Mouse (Mus musculus): ENCODE data around the gene Carmil1. TPM values are rescaled to one million over a fixed set of nuclear protein-coding genes. Genes with fewer than 3 reads are reported as not detected.
A peak's percentile ranks its signal among the peaks of the same experiment; 100 is the strongest.

Carmil1 gene
- polyA plus RNA-seq, 1 experiment from 2014 or later: 50.7 TPM

DNA sequence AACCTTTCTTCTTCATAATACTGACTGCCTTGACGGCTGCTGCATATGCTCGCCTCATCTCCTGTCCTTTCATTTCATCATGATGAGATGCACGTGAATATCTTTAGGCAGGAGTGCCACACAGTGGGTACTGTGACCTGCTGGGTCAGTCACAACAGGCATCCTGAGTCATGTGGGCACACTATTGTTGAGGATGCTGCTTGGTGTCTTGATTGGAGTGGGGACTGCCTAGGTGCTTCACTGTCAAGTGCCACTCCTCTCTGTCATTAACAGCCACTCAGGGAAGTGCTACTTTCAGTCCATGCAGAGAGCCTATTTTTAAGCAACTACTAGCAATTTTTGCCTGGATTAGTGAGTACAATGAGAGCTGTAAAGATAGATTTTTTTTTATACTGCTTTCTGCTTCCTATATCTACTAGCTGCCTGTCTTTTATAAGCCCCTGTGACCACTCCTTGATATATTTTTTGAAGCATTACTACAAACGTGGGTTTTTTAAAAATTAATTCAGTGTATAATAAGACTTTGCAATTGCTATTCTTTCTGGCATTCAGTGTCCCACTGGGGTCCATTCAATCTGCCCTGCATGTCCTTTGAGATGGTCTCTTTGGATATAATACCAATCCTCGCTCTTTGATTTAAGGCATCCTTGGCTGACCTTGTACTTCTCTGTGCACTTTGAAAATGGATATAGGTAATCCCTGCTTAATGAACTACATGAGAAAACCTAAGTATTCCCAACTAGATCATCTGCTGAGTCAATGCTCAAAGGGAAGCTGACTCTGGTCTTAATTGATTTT, 225.3 kb downstream of the Carmil1 start:
- DNase-seq (no peak), ATAC-seq (ENCODE audit: insufficient read depth) (no peak)
- WGBS: 78% methylated on average over 5 of the region's 5 CpGs
- Histone ChIP-seq H3K9ac (no peak overlapping the region), H3K27ac (ENCODE audit: low read depth) (no peak overlapping the region), H3K27me3 (ENCODE audit: insufficient read depth, low read length) (no peaks in the 10 kb centered on the region), H3K9me3 (ENCODE audit: low read depth, low read length) (no peaks in the 10 kb centered on the region), H3K36me3 (ENCODE audit: insufficient read depth) (no peaks in the 10 kb centered on the region), H3K4me2 (no peak overlapping the region), H3K4me1 (ENCODE audit: insufficient read depth) (no peaks in the 10 kb centered on the region), H3K4me3 (ENCODE audit: low read depth, low read length) (no peak overlapping the region)
- TF ChIP-seq CTCF (IDR thresholded peaks at IDR 0.05; ENCODE audit: low read depth): no peak

- 58% methylated on average over 2 of the region's 2 CpGs for WGBS
- Histone ChIP-seq H3K36me3 (ENCODE audit: insufficient read depth) (no peaks in the 10 kb centered on the region), H3K4me1 (ENCODE audit: insufficient read depth) (no peaks in the 10 kb centered on the region), H3K9ac (no peak overlapping the region), H3K27me3 (ENCODE audit: insufficient read depth, low read length) (no peaks in the 10 kb centered on the region), H3K4me3 (ENCODE audit: low read depth, low read length) (no peak overlapping the region), H3K27ac (ENCODE audit: low read depth) (no peak overlapping the region), H3K9me3 (ENCODE audit: low read depth, low read length) (no peaks in the 10 kb centered on the region), H3K4me2 (no peak overlapping the region)
- TF ChIP-seq CTCF (IDR thresholded peaks at IDR 0.05; ENCODE audit: low read depth): no peak
- no peak for ATAC-seq (ENCODE audit: insufficient read depth)
- no peak for DNase-seq
These were observed 229.1 kb downstream of the Carmil1 start for GRCm38 (mm10) chr13:24051496-24051895.

GRCm38 (mm10) chr13:24050330-24050729, 230.3 kb downstream of the Carmil1 start:
- TF ChIP-seq CTCF (IDR thresholded peaks at IDR 0.05; ENCODE audit: low read depth): no peak
- Histone ChIP-seq H3K27me3 (ENCODE audit: insufficient read depth, low read length) (no peaks in the 10 kb centered on the region), H3K9me3 (ENCODE audit: low read depth, low read length) (no peaks in the 10 kb centered on the region), H3K9ac (no peak overlapping the region), H3K4me1 (ENCODE audit: insufficient read depth) (no peaks in the 10 kb centered on the region), H3K4me2 (no peak overlapping the region), H3K36me3 (ENCODE audit: insufficient read depth) (no peaks in the 10 kb centered on the region), H3K4me3 (ENCODE audit: low read depth, low read length) (no peak overlapping the region), H3K27ac (ENCODE audit: low read depth) (no peak overlapping the region)
- no peak for DNase-seq
- WGBS: 58% methylated on average over 5 of the region's 5 CpGs
- ATAC-seq (ENCODE audit: insufficient read depth): no peak

GRCm38 (mm10) chr13:24049267-24050034, 231.1 kb downstream of the Carmil1 start:
- ATAC-seq (ENCODE audit: insufficient read depth) (no peak), DNase-seq (peak; percentile 11)
- H3K27ac ChIP-seq (ENCODE audit: low read depth): no peak overlapping the region
- no peaks in the 10 kb centered on the region for H3K9me3 ChIP-seq (ENCODE audit: low read depth, low read length)
- TF ChIP-seq CTCF (IDR thresholded peaks at IDR 0.05; ENCODE audit: low read depth): no peak
- no peak overlapping the region for H3K4me3 ChIP-seq (ENCODE audit: low read depth, low read length)
- H3K4me1 ChIP-seq (ENCODE audit: insufficient read depth): no peaks in the 10 kb centered on the region
- H3K27me3 ChIP-seq (ENCODE audit: insufficient read depth, low read length): no peaks in the 10 kb centered on the region
- 70% methylated on average over 9 of the region's 9 CpGs for WGBS
- no peak overlapping the region for H3K9ac ChIP-seq
- no peaks in the 10 kb centered on the region for H3K36me3 ChIP-seq (ENCODE audit: insufficient read depth)
- no peak overlapping the region for H3K4me2 ChIP-seq

GRCm38 (mm10) chr13:24048611-24049010, 232.0 kb downstream of the Carmil1 start:
- Histone ChIP-seq H3K9me3 (ENCODE audit: low read depth, low read length) (no peaks in the 10 kb centered on the region), H3K4me2 (no peak overlapping the region), H3K4me1 (ENCODE audit: insufficient read depth) (no peaks in the 10 kb centered on the region), H3K36me3 (ENCODE audit: insufficient read depth) (0 out of 2 replicates have a peak, but pooled peaks cover 5% of the 10 kb centered on the region), H3K27me3 (ENCODE audit: insufficient read depth, low read length) (no peaks in the 10 kb centered on the region), H3K4me3 (ENCODE audit: low read depth, low read length) (no peak overlapping the region), H3K9ac (no peak overlapping the region), H3K27ac (ENCODE audit: low read depth) (no peak overlapping the region)
- DNase-seq (no peak), ATAC-seq (ENCODE audit: insufficient read depth) (no peak)
- no peak for TF ChIP-seq CTCF (IDR thresholded peaks at IDR 0.05; ENCODE audit: low read depth)
- WGBS: 87% methylated on average over 6 of the region's 6 CpGs

DNA sequence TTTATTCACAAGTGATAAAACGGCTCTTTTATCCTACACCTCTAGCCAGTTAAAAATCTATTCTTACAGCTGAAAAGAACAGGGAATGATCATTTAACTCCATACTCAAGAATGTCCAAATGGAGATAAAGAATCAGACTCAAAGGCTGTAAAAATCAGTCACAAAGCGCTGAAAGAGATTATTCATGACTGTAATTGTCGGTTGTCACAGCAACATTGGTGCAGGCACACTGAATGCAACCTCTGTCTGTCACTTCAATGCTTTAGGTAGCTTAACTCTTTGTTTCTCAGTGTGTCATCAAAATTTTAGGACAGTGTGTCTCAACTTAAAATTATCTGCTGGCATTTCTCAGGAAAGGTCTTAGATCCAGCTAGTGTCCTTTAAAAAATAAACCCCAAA, 235.3 kb downstream of the Carmil1 start:
- Histone ChIP-seq H3K9me3 (ENCODE audit: low read depth, low read length) (no peaks in the 10 kb centered on the region), H3K4me2 (no peak overlapping the region), H3K36me3 (ENCODE audit: insufficient read depth) (0 out of 2 replicates have a peak, but pooled peaks cover 8% of the 10 kb centered on the region), H3K27me3 (ENCODE audit: insufficient read depth, low read length) (no peaks in the 10 kb centered on the region), H3K27ac (ENCODE audit: low read depth) (no peak overlapping the region), H3K4me3 (ENCODE audit: low read depth, low read length) (no peak overlapping the region), H3K4me1 (ENCODE audit: insufficient read depth) (no peaks in the 10 kb centered on the region), H3K9ac (no peak overlapping the region)
- no peak for TF ChIP-seq CTCF (IDR thresholded peaks at IDR 0.05; ENCODE audit: low read depth)
- 65% methylated on average over 3 of the region's 3 CpGs for WGBS
- no peak for ATAC-seq (ENCODE audit: insufficient read depth)
- DNase-seq: no peak

DNA sequence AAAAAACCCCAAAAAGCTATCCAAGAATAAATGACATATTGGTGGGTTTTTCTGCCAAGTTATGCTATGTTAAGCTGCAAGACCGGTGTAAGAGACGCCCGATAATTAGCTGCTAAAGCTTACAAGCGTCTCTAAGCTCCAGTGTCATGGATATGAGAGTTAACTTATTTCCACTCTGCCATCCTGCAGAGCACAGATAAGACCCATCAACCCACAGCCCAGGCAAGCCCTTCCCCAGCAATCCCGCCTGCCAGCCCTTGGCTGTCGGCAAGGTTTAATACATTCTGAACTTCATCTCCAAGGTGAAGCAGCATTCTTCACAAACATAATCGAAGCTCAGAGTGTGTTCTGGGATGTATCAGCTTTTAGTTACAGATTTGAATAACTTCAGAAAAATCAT, 240.4 kb downstream of the Carmil1 start:
- 0 out of 2 replicates have a peak, but pooled peaks cover 8% of the 10 kb centered on the region for H3K36me3 ChIP-seq (ENCODE audit: insufficient read depth)
- 63% methylated on average over 7 of the region's 7 CpGs for WGBS
- H3K9ac ChIP-seq: no peak overlapping the region
- no peak overlapping the region for H3K4me3 ChIP-seq (ENCODE audit: low read depth, low read length)
- H3K27me3 ChIP-seq (ENCODE audit: insufficient read depth, low read length): no peaks in the 10 kb centered on the region
- no peak for DNase-seq
- H3K9me3 ChIP-seq (ENCODE audit: low read depth, low read length): no peaks in the 10 kb centered on the region
- H3K27ac ChIP-seq (ENCODE audit: low read depth): no peak overlapping the region
- TF ChIP-seq CTCF (IDR thresholded peaks at IDR 0.05; ENCODE audit: low read depth): no peak
- H3K4me1 ChIP-seq (ENCODE audit: insufficient read depth): no peaks in the 10 kb centered on the region
- no peak overlapping the region for H3K4me2 ChIP-seq
- ATAC-seq (ENCODE audit: insufficient read depth): no peak
